Mouse (Mus musculus) cerebellum, postnatal 14 days (tissue): ENCODE data around the gene Phlpp1.

ENCODE experiments used
- DNase-seq, 2 experiments: peaks; one replicate each; pipeline ENCODE4 v3.0.0; 2021; ENCODE audit warnings: mixed read lengths in 2 of 2

The Phlpp1 gene

DNA sequence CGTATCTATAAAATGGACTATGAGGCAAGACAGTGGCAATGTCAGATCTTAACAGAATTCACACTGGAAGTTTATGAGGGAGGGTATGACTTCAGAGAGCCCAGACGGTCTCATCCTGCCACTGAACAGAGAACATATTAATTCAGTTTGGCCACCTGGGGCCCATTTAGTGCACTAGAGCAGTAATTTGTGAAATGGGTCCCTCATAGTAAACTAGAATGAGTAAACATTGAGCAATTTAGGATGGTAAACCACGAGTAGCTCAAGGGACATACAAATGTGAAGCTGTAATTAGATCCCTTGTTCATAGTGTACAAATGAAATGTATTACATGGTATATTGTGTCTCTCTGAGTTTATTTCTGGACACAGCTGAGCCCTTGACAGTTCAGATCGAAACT is 3.6 kb upstream of the Phlpp1 start:
- DNase-seq: no peak

DNA sequence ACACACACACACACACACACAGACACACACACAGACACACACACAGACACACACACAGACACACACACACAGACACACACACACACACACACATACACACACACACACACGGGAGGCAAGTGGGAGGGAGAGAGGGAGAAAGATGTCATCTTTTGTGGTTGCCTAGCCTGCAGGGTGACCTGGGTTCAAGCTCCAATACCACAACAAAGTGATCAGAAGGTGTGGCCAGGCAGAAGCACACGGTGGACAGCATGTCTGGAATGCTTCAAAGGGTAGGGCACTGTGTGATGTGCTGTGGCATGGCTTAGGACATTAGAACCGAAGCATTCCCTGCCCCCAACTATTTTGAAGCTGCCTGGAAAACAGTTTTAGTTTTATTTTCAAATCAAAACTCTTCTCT is 2.8 kb upstream of the Phlpp1 start:
- no peak for DNase-seq

DNA sequence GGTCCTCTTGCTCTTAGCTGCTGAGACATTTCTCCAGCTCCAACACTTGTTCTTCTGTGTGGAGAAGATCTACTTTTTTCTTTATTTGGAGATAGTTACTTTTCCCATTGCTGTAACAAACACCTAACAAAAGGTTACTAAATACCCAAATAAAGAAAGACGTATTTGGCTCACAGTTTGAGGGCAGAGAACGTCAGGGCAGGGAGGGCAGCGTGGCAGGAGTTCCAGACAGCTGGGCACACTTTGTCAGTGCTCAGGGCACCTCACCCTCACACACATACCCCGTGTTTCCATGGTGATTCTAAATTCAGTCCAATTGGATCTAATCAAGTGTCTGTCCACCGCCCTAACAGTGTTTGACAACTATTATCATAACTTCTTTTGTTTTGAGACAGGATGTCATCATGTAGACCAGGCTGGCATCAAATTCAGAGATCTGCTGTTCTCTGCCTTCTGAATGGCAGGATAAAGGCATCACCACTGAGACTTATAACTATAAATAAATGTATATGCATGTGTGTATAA is 1.7 kb upstream of the Phlpp1 start:
- DNase-seq: no peak

DNA sequence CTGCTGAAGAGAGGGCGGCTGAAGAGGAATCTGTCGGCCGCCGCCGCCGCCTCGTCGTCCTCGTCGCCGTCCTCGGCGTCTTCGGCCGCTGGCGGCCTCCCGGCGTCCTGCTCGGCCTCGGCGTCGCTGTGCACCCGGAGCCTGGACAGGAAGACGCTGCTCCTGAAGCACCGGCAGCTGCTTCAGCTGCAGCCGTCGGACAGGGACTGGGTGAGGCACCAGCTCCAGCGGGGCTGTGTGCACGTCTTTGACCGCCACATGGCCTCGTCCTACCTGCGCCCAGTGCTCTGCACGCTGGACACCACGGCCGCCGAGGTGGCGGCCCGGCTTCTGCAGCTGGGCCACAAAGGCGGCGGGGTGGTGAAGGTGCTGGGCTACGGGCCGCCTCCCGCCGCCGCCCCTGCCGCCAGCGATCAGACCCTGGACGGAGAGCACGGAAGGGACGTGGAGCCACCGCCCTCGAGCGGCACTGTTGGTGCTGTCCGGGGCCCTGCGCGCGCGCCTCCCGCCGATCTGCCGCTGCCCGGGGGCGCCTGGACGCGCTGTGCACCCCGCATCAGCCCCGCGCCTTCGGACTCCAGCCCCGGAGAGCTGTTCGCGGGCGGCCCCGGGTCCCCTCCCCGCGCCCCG is 864 bp downstream of the Phlpp1 start:
- peak; percentile 60 to 67 for DNase-seq

DNA sequence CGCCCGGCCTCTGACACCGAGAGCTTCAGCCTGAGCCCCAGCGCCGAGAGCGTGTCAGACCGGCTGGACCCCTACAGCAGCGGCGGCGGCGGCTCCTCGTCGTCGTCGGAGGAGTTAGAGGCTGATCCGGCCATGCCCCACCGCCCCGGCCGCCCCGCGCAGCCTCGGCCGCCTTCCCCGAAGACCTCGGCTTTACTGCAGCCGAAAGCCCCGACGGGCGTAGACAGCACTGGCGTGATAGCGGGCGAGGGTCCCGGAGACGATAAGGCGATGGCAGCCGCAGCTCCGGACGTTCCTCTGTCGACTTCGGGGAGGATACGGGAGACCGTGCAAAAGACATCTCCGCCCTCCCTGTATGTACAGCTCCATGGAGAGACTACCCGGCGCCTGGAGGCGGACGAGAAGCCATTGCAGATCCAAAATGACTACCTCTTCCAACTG is 1.4 kb downstream of the Phlpp1 start:
- peak; percentile 56 to 59 for DNase-seq

DNA sequence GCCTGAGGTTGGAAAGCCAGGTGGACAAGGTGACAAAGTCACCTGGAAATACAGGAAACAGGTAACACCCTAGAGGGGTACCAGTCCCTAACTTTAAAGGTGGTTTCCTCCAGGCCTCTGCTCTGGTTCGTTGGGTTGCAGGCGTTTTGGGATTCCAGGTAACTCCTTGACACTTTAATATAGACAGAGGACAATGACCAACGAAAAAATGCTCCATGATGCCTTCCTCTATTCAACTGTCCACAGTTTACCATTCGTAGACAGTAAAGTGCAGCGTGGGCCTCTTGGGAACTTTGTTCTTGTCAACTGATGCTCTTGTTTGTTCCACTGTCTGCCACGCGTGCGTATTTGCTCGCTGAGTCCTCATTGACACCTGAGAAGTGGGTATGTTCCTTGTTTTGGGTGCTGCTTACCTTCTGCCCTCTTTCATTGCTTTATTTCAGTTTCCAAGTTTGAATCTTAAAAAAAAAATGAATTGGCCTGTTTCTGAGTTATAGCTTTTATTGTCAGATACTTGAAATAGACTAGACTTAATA is 2.1 kb downstream of the Phlpp1 start:
- DNase-seq: no peak

DNA sequence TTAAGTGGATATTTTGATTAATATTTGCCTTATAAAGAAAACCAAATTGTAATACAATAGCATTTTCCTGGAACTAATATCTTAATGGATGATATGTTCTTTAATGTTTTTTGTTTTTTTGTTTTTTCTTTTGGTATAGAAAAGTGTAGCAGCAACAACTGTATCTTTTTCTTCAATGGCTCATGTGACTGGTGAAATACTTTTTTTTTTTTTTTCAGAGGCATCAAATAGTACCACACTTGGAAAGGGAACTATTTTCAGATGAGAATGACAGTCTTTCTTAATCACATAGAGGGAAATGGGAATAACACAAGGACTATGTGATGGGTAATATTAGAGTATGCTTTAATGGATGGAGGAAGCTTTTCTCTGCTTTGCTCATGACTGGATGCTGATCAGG is 3.0 kb downstream of the Phlpp1 start:
- no peak for DNase-seq

DNA sequence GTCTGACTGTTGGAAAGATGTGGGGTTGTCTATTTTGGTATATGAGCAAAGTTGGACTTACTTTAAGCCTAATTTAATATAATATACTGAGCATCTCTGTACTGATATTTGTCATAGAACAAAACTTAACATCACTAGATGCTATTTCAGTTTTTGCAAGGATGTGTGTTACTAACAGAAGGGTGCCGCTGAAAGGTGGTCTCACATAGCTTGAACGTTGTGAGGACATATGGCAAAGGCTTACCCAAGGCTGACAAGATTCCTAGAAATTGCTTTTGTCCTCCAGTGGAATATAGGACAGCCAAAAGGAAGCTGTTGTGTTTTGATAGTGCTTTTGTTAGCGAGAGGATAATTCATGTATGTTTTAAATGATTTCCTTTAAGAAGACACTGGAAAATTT is 3.8 kb downstream of the Phlpp1 start:
- no peak for DNase-seq

DNA sequence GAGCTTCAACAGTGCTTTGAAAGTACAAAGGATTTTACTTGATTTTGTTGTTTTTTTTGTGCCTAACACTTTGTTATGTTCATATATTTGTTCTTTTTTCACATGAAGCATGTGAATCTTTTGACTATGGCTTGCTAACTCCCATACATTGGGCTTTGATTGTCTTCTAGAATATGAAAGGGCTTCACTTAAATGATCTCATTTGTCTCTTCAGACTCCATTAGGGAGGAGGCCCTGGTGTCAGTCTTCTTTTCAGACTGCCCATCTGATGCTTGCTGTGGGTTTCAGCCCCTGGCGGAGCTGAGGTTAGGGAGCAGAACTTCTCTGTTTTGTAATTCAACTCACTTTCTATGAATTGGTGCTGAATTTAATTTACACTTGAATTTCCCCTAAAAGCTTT is 5.2 kb downstream of the Phlpp1 start:
- no peak for DNase-seq

DNA sequence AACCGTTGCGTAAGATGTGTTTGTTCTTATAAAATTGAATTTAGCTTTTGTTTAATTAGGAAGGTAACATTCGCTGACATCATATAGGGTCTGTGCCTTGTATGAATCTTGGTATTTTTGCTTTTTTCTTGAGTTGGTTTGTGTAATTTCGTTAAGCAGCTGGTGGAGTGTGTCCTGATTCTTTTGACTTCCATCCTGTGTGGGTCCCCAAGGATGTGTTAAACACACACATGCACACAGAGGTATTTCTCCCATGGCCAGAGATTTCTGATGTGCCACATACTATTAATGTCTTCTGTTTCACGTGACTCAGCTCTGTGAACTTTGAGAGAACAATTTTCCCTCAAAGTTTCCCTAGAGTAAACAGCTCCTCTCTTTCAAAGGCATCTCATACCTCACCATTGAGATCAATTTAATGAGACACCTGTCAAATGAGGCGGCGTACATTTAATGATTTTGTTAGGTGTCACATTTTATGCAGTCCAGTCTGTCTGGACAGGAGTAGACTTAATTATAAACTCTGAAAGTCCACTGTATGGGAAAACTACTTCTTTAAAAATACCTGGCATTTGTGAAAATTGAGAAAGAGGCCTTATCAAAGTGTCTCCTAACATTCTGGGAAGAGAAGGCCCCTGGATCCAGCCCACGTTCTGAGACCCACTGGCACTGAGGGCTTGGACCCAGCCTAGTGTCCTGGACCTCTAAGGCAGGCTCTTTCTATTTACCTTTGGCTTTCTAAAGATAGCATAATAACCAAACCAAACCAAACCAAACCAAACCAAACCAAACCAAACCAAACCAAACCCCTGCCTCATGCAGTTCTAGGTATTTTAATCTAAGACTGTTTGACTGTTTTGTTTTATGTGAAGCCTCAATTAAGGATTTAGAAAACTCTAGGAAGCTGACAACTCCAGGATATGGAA is 6.6 kb downstream of the Phlpp1 start:
- DNase-seq: no peak

DNA sequence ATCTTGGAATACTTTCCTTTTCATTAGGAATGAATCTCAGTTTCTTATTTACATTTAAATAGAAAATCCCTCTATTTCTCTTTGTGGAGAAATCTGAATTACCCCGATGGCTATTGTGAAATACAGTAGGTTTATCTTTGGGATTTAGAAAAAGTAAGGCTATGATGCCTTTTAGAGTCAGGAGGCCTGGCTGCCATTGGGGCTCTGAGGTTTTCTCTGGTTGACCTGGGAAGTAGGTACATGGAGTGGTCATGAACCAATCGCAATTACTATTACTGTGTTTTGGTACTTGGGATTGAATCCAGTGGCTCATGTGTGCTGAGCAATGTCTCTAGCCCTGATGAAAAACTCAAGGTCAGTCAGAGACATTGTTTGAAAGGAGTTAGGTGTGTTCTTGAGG is 12.1 kb downstream of the Phlpp1 start:
- no peak for DNase-seq

DNA sequence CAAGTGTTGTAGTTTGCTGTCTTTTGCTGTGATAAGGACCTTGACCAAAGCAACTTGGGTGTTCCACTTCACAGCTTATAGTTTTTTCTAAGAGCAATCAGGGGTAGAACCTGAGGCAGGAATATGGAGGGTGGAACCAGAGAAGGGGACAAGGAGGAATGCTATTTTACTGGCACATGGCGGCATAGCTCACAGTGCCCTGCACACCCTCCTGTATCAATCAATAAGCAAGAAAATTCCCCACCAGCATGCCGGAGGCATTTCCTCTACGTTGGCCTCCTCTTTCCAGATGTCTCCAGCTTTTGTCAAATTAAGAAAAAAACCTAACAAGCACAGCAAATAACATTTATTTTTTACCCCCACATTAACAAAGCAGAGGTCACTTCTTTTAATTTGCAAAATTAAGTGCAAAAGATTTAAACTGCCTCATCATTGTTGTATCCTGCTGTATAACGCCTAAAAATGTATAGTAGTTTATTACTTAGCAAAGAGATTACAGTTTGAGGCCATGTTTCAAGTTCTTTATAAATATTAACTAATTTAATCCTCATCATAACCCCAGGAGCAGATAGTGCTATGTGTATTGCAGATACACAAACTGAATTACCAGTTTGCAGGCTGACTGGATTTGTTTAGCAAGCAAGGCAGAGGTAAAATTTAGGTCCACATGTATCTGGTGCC is 13.4 kb downstream of the Phlpp1 start:
- DNase-seq: no peak

DNA sequence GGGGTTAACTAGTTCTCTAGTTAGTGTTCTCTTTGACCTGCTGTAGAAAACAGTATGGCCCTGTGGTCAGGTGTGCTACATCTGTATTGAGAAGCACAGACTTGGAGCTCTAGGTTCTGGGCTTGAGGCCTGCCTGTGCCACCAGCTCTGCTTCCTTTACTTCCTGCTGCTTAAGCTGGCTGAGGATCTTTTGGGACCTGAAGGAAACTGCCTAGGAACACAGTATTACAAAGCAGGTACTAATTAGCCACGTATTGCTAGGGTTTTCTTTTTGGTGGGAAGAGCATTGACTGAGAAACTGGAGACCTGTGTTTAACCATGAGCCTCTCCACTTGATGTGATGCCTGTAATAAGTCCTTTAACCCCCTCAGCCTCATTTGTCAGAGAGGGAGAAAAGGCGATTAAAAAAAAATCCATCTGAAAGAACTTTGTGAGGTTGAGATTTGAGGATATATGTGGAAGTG is 13.9 kb downstream of the Phlpp1 start:
- no peak for DNase-seq

DNA sequence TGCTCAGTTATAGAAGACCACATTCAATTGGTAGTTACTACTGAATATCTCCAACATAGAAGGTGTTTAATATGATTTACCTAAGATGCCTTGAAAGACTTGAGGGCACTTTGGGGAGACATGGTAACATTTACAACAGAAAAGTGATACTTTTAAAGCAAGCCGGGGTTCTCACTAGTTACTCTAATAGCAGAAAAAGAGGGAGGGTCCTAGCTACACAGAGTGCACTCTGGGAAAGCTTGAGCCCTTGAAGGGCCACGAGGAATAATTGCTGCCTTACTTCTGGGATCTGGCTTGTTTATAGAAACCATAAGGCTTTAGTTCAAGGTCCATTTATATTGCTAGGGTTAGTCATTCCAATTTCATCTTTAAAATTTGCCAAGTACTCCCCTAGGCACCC is 14.5 kb downstream of the Phlpp1 start:
- DNase-seq: no peak

DNA sequence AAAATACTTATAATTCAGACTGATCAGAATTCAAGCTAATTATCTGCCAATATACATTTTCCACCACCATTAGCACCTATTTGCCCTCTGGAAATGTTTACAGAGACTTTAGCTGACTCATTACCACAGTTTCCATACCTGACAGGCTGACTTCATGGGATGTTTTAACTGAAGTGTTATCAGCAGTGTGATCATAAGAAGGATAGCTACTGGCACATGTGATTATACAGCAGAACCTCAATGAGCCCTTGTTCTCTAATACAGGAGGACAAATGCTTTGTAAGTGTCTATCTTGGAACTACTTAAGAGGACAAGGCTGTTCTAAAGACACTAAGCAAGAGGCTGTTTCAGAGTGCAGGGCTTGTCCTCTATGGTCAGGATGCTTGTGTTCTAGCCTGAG is 15.9 kb downstream of the Phlpp1 start:
- no peak for DNase-seq

DNA sequence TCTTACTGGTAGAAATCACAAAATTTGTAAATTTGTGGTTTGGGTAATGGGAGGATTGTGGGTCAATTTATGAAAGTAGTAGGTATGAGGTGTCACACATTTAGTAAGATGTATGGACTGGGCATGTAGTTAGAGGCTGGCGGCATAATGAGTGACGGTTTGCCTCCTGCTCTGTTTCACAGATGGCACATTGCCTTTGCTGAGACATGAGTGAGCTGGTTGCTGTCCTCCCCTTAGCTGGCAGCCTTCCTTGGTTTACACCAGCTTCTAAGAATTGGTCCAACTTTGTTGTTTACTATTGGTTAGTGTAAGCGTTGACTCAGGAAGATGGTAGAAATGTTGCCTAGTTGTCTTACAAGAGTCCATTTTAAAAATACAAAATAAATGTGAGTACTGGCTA is 17.2 kb downstream of the Phlpp1 start:
- peak; percentile 36 to 64 for DNase-seq

DNA sequence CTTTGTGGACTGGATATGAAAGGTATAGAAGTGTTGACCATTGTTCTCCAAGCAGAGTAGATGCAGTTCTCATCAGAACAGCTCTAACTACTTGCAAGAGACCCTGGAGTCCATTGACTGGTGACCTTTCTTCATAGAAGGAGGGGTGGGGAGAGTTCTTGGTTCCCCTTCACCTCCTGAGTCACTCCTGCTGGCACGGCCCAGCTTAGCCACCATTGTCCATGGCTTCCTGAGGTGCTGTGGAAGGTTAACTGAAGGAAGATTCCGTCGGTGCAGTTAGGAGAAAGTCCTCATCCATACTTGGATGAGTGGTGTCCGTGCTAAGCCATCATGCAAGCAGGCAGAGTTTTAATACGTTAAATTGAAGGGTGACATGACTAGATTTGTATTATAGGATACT is 17.8 kb downstream of the Phlpp1 start:
- no peak for DNase-seq

DNA sequence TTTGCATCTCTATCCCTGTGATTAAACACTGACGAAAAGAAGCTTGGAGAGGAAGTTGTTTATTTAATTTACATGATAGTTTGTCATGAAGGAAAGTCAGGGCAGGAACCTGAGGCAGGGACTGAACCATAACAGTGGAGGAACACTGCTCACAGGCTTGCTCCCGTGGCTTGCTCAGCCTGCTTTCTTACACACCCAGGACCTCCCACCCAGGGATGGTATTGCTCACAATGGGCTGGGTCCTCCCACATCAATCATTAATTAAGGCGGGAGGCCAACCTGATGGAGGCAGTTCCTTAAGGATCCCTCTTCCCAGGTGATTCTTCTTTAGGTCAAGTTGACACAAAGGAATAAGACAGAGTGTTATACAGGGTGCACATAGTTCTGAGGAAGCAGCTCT is 19.1 kb downstream of the Phlpp1 start:
- no peak for DNase-seq

DNA sequence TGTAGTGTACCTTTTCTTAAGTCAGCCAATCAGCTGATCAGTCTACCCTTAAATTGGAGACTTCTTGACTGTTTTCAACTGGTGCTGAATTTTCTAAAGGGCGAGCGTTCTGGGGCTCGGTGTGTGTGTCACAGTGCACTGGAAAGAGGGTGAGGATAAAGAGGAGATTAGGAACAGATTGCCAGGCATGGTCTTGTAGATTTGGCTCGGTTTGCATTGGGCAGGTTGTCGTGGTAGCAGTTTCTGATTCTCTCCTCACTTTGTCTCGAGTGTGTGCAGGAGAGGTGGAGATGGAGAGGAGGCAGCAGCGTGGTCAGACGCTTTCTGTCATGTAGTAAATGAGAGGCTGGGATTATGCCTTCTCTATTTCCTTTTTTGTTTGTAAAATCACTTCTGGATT is 20.3 kb downstream of the Phlpp1 start:
- peak; percentile 24 to 56 for DNase-seq

DNA sequence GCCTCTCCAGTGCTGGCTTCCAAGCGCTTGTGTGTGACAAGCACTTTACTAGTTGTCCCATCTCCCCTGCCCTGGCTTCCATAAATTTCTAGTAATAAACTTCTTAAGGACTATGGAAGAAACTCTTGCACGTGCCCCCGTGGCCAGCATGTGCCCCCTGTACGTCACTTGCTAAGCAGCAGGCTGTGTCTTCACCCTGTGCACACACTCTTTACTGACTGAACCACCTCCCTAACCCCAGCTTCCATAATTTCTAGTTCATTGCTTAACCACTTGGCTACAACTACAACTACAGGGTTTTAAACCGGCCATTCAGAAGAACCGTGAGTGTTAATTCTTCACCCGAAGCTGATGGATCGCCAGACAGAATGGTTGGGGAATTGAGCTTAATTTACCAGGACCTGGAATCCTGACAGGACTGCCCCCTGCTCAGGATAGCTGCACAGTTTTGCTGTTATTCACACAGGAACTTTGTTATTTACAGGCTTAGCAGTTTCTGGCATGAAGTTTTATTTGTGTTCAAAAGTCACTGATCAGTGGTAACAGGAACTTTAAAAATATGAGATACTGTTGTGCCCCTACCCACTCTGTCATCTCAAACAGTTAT is 21.4 kb downstream of the Phlpp1 start:
- DNase-seq: no peak

DNA sequence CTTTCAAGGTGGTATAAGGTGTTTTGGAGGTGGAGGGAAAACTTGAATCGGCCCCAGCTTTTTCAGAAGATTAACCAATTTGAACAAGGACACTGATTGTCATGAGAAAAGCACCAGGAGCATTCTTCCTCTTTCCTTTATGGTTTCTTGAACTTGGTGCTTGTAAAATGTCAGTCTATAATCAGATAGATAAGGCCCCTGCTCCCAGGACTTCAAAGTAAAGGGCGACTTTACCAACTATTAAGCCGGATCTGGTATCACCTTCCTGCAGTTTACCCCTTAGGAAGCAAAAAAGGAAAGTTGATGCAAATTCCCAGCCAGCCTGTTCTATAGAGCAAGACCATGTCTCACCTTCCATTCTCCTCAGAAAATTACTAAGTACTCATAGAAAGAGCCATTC is 21.9 kb downstream of the Phlpp1 start:
- no peak for DNase-seq

DNA sequence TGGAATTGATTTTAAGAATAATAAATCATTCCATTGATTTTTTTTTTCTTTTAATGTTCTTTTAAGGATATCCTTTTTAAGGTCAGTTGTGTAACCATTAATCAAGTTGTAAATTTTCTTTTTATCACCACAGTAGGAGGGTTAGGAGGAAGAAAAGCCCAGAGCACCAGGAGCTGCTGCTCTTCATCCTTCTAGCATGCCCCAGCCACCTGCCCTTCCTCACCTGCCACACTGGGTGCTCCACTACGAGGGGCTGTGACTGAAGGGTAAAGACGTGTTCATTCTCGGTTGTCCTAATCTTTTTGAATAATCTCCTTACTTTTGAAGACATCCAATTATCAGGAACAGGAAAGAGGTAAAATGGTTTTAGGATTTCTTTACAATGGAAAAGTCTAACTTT is 22.7 kb downstream of the Phlpp1 start:
- DNase-seq: no peak

DNA sequence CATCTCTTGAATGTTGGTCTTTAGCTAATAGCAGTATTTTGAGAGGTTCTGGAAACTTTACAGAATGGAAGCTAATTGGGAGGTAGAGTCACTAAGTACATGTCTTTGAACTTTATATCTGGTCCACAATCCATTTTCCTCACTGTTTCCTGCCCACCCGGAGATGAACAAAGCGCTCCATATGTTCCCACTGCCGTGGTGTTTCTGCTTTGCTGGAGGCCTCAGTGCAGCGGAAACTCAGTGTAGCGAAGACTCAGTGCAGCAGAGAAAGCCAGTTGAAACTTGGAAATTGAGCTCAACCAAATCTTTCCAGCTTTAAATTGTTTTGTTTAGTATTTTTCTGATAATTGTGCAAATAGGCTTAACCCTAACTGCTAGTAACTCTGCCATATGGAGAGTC is 26.4 kb downstream of the Phlpp1 start:
- DNase-seq: peak in 1 of 2 experiments; percentile 41
